Mouse (Mus musculus): ENCODE data around the gene Tapbpl. TPM values are rescaled to one million over a fixed set of nuclear protein-coding genes. Genes with fewer than 3 reads are reported as not detected.

The Tapbpl gene
- 6.2 TPM for polyA plus RNA-seq (2015; fragmentation: Illumina TruSeq; extraction: RNeasy Lipid Tissue Mini Kit (QIAGEN cat#74804); ENCODE audit: low read depth, low replicate concordance)

DNA sequence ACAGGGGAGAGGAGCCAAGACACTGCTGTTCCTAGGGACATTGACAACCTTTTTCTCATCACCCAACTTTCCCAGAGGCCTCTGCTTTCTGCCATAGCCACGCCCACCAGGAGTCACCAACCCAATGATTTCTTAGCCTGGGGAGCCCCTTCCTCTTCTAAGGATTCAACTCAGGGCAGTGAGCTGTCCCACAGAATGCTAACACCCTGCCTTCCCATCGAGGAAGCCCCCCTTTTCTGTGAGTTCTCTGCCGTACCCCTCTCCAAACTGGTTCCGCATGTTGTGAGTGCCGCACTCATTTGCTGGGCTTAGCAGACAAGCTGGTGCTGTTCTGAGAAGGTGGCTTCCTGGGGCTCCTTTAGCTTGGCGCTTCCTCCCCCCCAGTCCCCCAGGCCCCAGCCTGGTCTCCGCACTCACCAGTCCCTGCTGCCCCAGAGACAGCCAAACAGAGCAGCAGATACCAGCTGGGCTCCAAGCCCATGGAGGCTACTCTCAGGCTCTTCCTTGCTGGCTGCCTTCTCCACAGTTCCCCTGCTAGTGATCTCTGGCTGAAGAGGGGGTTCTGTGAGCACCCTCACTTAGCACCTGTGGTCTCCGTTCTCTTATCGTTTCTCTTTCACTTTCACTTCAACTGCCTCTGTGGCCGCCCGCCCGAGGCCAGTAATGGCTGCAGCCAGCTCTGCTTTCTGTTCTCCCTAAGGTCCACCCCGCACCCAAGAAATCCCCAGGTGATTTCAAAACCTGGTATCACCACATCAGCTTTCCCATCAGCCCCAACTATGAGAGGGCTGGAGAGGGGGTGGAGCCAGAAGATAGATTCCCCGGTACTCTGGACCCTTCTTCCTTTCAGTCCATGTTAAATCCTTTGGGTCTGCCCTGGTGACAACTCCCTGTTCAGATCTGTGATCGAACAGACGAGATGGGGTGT is at the start of gene Tapbpl:
Gene Tapbpl (minus strand): TSS at position 744 of the 928 bp plus-strand sequence.

DNA sequence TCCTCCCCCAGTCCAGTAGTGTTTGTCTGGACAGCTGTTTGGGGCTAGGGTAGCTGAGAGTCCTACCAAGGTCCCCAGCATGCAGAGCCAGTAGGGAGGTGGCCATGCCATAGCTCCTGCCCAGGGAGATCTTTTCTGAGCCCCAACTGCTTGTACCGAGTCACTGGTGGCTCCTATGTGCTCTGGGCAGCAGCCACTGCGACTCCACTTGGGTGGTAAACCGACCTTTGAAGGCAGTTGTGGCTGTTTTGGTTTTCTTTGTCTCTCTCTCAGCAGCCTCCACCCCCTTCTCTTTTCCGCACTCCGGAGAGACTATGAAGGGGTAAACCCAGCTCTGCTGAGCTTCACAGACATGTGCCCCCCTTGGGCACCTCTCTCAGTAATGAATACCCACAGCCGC is 5.1 kb upstream of the Tapbpl start, which contains the start of gene Cd27:
Gene Cd27 (minus strand): TSS at position 229 of the 400 bp plus-strand sequence.

DNA sequence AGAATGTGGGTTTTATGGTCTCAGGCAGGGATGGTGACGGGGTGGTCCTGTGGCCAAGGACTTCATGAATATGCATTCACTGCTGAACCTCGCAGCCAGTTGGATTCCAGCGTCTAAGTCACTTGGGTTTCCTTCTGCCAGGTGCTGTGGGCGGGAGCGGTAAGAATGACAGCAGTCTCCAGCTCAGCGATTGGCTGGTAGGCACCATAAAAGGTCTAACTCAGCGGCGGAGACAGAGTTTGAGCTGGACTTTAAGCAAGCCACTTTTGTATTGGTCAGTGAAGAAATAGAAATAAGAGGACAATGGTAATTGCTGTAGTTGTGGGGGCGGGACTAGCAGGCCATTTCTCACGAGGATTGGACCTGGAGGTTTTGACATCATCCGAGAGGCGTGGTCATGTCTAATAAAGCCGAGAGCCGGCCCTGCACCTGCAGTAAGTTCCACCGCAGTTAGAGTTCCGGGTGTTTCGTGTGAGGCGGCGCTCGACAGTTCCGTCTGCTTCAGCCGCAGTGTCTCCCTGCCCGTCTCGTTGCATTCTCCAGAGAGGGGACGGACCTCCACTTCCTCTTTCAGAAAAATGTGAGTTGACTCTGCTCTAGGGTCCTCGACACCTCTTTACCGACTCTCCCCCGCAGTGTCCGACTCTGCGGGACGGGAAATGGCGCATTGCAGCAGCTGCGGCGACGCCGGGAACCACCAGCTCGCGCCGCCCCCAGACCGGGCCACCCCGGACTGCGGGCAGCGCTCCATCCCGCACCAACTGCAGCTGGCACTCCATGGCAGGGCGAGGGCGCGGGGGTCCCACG is 16.3 kb downstream of the Tapbpl start, which contains the start of gene Vamp1:
Gene Vamp1 (plus strand): TSS at position 404 of the 807 bp plus-strand sequence.

DNA sequence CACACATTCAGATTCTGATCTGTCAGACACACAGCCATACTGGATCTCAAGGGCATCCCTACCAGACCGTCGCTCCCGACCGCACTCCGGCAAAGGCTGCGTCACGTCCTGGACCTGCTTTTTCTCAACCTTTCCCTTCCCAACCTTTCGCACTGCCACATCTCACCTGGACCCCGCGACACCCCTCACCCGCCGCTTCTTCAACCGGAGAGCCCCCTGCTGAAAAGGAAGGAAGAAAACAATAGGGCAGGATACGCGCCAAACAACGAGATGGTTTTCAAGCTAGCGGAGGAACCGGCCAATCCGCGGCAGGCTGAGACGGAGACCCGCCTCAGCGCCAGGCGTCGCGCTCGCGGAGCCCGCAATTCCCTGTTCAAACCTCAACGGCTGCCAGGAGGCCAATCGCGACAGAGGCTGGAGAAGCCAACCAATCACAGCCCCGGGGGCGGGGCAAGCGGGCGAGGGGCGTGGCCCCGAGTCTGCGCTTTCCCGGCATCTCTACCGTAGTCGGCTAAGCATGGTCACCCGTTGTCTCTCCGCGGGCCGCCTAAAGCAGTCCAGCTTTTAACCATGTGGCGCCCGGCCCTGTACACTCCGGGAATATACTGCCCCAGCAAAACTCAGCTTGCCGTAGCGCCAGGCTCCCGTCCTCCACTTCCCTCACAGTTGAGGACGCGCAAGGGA is 40.2 kb downstream of the Tapbpl start, which contains the start of the genes Ncapd2 and Mrpl51:
Gene Ncapd2 (minus strand): TSS at position 370 of the 684 bp plus-strand sequence.
Gene Mrpl51 (plus strand): TSS at position 470 of the 684 bp plus-strand sequence.

Other genes starting within 250 kb of the Tapbpl start
- 147 TPM for gene Pianp, start 235.2 kb downstream of the Tapbpl start, polyA plus RNA-seq (2015; fragmentation: Illumina TruSeq; extraction: RNeasy Lipid Tissue Mini Kit (QIAGEN cat#74804); ENCODE audit: low read depth, low replicate concordance)
- 32.4 TPM for gene Zfp384, start 222.7 kb downstream of the Tapbpl start, polyA plus RNA-seq (2015; fragmentation: Illumina TruSeq; extraction: RNeasy Lipid Tissue Mini Kit (QIAGEN cat#74804); ENCODE audit: low read depth, low replicate concordance)
- 59.0 TPM for gene Ing4, start 192.1 kb downstream of the Tapbpl start, polyA plus RNA-seq (2015; fragmentation: Illumina TruSeq; extraction: RNeasy Lipid Tissue Mini Kit (QIAGEN cat#74804); ENCODE audit: low read depth, low replicate concordance)
- gene Acrbp, start 182.2 kb downstream of the Tapbpl start, polyA plus RNA-seq (2015; fragmentation: Illumina TruSeq; extraction: RNeasy Lipid Tissue Mini Kit (QIAGEN cat#74804); ENCODE audit: low read depth, low replicate concordance): 11.1 TPM
- gene Lpar5, start 163.9 kb downstream of the Tapbpl start, polyA plus RNA-seq (2015; fragmentation: Illumina TruSeq; extraction: RNeasy Lipid Tissue Mini Kit (QIAGEN cat#74804); ENCODE audit: low read depth, low replicate concordance): not detected
- 73.7 TPM for gene Chd4, start 135.9 kb downstream of the Tapbpl start, polyA plus RNA-seq (2015; fragmentation: Illumina TruSeq; extraction: RNeasy Lipid Tissue Mini Kit (QIAGEN cat#74804); ENCODE audit: low read depth, low replicate concordance)
- gene Nop2, start 100.0 kb downstream of the Tapbpl start, polyA plus RNA-seq (2015; fragmentation: Illumina TruSeq; extraction: RNeasy Lipid Tissue Mini Kit (QIAGEN cat#74804); ENCODE audit: low read depth, low replicate concordance): 19.9 TPM
- gene Iffo1, start 86.6 kb downstream of the Tapbpl start, polyA plus RNA-seq (2015; fragmentation: Illumina TruSeq; extraction: RNeasy Lipid Tissue Mini Kit (QIAGEN cat#74804); ENCODE audit: low read depth, low replicate concordance): 47.2 TPM
- 3,136 TPM for gene Gapdh, start 65.4 kb downstream of the Tapbpl start, polyA plus RNA-seq (2015; fragmentation: Illumina TruSeq; extraction: RNeasy Lipid Tissue Mini Kit (QIAGEN cat#74804); ENCODE audit: low read depth, low replicate concordance)
- gene Ncapd2, start 40.2 kb downstream of the Tapbpl start, polyA plus RNA-seq (2015; fragmentation: Illumina TruSeq; extraction: RNeasy Lipid Tissue Mini Kit (QIAGEN cat#74804); ENCODE audit: low read depth, low replicate concordance): 21.1 TPM
- gene Mrpl51, start 40.1 kb downstream of the Tapbpl start, polyA plus RNA-seq (2015; fragmentation: Illumina TruSeq; extraction: RNeasy Lipid Tissue Mini Kit (QIAGEN cat#74804); ENCODE audit: low read depth, low replicate concordance): 88.5 TPM
- 241 TPM for gene Vamp1, start 16.3 kb downstream of the Tapbpl start, polyA plus RNA-seq (2015; fragmentation: Illumina TruSeq; extraction: RNeasy Lipid Tissue Mini Kit (QIAGEN cat#74804); ENCODE audit: low read depth, low replicate concordance)
- gene Cd27, start 5.2 kb upstream of the Tapbpl start, polyA plus RNA-seq (2015; fragmentation: Illumina TruSeq; extraction: RNeasy Lipid Tissue Mini Kit (QIAGEN cat#74804); ENCODE audit: low read depth, low replicate concordance): not detected
- not detected for gene Tuba3a, start 54.2 kb upstream of the Tapbpl start, polyA plus RNA-seq (2015; fragmentation: Illumina TruSeq; extraction: RNeasy Lipid Tissue Mini Kit (QIAGEN cat#74804); ENCODE audit: low read depth, low replicate concordance)
- 11.3 TPM for gene Ltbr, start 82.0 kb upstream of the Tapbpl start, polyA plus RNA-seq (2015; fragmentation: Illumina TruSeq; extraction: RNeasy Lipid Tissue Mini Kit (QIAGEN cat#74804); ENCODE audit: low read depth, low replicate concordance)
- 3.2 TPM for gene Scnn1a, start 88.8 kb upstream of the Tapbpl start, polyA plus RNA-seq (2015; fragmentation: Illumina TruSeq; extraction: RNeasy Lipid Tissue Mini Kit (QIAGEN cat#74804); ENCODE audit: low read depth, low replicate concordance)
- 10.8 TPM for gene Tnfrsf1a, start 117.5 kb upstream of the Tapbpl start, polyA plus RNA-seq (2015; fragmentation: Illumina TruSeq; extraction: RNeasy Lipid Tissue Mini Kit (QIAGEN cat#74804); ENCODE audit: low read depth, low replicate concordance)
- not detected for gene Plekhg6, start 148.9 kb upstream of the Tapbpl start, polyA plus RNA-seq (2015; fragmentation: Illumina TruSeq; extraction: RNeasy Lipid Tissue Mini Kit (QIAGEN cat#74804); ENCODE audit: low read depth, low replicate concordance)

All from brain, adult 10 weeks (tissue).